Mouse (Mus musculus) regulatory T cell (primary cell): Measurements from ENCODE around the gene Naga.

Experiments used
- in situ Hi-C: fragments of 300-600 bp; cut with MboI, MseI; formaldehyde crosslinking; loops from one replicate; pipeline ENCODE4 v1.15.1; 2025; ENCODE audit warnings: high pct_unique_total_duplicates

The Naga gene

GRCm38 (mm10) chr15:82338593-82339112 is at the start of gene Naga, which contains the start of the genes Pheta2 and Smdt1:
TSS of gene Naga (minus strand) at chr15:82338925.
TSS of gene Pheta2 (plus strand) at chr15:82338942.
TSS of gene Smdt1 (plus strand) at chr15:82338959.
- in situ Hi-C loops = no loop called here

GRCm38 (mm10) chr15:82385729-82386128 is 47.0 kb upstream of the Naga start:
- in situ Hi-C loops = no loop called here

GRCm38 (mm10) chr15:82382441-82382840 is 43.7 kb upstream of the Naga start:
- in situ Hi-C loops = no loop called here

DNA sequence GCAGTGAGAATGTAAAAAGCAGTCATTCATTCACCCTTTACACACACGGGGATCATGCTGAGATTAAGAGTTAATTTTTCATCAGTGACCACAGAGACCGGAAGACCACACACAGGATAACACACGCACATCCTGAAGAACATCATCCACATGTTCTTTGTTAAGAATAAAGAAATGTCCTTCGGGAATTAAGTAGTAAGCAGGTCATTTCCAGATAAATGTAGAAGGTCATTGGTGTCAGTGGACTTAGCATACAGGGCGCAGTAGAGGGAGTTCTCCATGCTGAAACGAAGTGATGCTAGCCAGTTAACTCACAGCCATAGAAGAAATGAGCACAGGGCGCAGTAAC is 42.0 kb upstream of the Naga start:
- in situ Hi-C loops = no loop called here

DNA sequence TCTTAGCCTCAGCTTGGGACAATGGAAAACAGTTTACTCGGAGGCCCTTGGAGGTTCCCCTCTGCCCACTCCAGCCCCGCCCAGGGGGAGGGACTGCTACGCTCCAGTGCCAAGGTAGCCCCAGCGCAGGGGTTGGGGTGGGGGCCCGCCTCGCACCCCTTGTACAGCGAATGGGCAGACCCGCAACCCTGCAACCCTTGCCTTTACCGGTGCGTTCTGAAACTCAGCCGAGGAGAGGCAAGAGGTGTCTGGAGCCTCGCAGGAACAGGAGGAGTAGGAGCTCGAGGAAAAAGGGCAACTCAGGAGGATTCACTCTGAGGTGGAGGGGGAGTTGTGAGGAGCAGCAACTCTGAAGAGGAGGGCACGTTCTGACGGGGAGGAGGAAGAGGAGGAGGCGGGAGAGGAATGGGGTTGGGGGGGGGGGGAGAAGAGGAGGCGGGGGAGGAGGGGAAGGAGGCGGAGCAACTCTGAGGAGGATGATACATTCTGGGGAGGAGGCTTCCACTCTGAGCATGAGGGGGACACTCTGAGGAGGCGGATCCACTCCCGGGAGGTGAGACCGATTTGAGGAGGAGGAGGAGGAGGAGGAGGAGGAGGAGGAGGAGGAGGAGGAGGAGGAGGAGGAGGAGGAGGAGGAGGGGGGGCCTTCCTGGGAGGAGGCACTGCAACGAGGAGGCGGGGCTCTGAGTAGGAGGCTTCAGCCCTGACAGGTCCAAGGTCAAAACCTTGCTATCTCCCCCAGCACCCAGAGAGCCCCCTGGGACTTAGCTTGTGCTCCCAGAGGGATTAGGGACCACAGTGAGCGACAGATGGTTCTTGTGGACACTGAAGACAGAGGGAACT is 41.4 kb upstream of the Naga start, which contains the start of gene Cyp2d22:
Gene Cyp2d22, minus strand, starts transcription at position 390 of the 843 bp plus-strand sequence.
- in situ Hi-C loops = no loop called here

DNA sequence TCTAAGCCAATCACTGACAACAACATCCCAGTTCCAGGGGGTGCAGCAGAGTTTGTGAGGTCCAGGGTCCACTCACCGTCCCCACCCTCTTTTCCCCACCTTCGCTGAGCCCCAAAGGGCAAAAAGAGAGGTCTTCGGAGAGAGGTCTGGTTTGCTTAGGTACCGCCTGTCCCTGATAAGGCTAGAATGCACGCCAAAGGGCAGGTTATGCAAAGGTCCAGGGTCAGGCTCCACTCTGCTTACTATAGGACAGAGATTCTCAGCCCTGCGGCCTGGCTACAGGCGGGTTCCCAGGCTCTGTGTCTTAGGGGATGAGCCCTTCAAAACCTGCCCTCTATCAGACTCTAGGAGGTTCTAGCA is 40.8 kb upstream of the Naga start:
- in situ Hi-C loops = no loop called here

- in situ Hi-C loops = no loop called here
Observed at GRCm38 (mm10) chr15:82378261-82379180, 39.8 kb upstream of the Naga start.

GRCm38 (mm10) chr15:82377701-82378100 is 39.0 kb upstream of the Naga start:
- in situ Hi-C loops = no loop called here

DNA sequence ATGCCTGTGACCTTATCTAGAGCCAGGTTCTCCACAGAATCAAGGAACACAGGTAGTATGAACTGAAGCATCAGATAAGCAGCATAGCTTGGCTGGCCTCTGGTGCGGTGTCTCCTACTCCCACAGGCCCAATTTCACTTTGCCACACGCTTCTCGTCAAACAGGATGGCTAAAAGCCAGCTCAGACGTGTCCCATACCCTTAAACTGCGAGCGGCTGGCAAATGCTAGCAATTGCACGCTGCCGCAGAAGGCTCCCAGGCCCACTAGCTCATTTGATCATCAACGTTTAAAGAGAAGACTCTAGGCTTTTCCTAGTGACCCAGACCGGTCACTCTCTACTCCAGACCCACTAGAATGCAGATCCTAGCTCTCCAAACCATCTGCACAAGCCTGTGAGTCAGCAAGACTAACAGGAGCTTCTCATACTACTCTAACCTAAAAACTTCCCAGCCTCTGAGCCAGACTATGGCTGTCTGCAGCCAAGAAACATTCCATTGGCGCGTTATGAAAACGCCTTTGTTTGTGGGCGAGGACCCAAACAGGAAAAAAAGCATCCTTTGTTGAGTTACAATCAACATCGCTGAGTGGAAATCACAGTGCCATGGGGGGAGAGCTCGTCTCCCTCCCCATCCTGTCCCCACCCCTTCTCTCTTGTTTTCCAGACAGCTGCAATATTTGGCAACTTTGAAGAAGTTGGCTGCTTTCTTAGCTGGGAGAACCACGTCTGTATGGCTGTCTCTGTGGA is 37.8 kb upstream of the Naga start:
- in situ Hi-C loops = no loop called here

GRCm38 (mm10) chr15:82375855-82376254 is 37.1 kb upstream of the Naga start:
- in situ Hi-C loops = no loop called here

GRCm38 (mm10) chr15:82374437-82374836 is 35.7 kb upstream of the Naga start:
- in situ Hi-C loops = loop anchor here (25.0 kb wide), 1 partner anchor 1138 kb away; the partner anchor contains the start of gene Ttll1

GRCm38 (mm10) chr15:82372991-82373390 is 34.3 kb upstream of the Naga start:
- in situ Hi-C loops = loop anchor here (25.0 kb wide), 1 partner anchor 1139 kb away; the partner anchor contains the start of gene Ttll1

- in situ Hi-C loops = loop anchor here (25.0 kb wide), 1 partner anchor 1140 kb away; the partner anchor contains the start of gene Ttll1
Observed at GRCm38 (mm10) chr15:82372446-82372845, 33.7 kb upstream of the Naga start.

- in situ Hi-C loops = loop anchor here (25.0 kb wide), 1 partner anchor 1143 kb away; the partner anchor contains the start of gene Ttll1
Observed at GRCm38 (mm10) chr15:82368851-82369250, 30.1 kb upstream of the Naga start.

- in situ Hi-C loops = loop anchor here (25.0 kb wide), 1 partner anchor 1144 kb away; the partner anchor contains the start of gene Ttll1
Observed at GRCm38 (mm10) chr15:82368146-82368545, 29.4 kb upstream of the Naga start.

DNA sequence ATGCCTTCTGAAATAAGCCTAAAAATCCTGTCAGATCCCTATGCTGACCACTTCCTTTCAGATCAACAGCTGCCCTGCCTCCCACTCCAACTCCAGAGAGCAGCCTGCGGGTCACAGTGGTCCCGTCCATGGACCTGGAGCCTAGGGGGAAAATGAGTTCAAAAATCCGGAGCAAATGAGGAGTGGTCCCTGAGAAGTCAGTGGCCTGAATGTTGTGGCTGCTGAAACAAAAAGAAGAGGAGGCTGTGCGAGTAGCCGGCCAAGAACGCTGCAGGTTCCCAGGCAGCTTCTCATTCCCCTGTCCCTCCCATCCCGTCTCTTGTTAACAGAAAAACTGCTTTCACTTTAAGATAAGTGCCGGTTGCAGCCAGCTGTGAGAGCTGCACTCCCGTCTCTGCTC is 25.8 kb upstream of the Naga start:
- in situ Hi-C loops = loop anchor here (25.0 kb wide), 1 partner anchor 1148 kb away; the partner anchor contains the start of gene Ttll1

DNA sequence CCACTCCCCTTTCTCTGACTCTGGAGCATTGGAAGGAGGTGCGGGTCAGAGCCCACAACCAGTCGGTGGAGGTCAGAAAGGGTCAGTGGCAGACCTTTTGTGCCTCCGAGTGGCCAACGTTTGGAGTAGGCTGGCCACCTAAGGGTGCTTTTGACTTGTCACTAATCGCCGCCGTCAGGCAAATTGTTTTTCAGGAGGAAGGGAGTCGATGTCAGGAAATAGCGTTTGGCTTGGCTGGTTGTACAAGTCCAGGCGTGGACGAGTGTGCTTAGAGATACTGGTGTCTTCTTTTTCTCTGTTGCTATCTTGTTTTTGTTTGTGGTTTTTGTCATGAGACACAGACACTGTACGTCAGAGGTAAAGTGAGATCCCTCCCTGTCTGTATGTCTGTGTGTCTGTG is 25.1 kb upstream of the Naga start:
- in situ Hi-C loops = loop anchor here (25.0 kb wide), 1 partner anchor 1148 kb away; the partner anchor contains the start of gene Ttll1

DNA sequence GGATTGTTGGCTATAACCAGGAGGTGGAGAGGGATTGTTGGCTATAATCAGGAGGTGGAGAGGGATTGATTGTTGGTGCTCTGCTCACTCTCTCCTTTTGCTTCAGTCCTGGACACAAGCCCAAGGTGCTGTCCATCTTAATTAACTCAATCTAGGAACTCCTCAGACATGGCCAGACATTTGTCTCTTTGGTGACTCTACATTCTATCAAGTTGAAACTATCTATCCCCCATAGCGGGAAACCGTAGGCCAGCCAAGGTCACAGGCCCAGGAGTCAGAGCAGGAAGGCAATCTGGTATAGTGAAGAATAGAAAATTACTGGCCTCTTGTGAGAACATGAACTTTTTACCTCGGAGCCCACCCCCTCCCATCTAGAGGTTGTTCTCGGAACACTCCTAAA is 23.5 kb upstream of the Naga start:
- in situ Hi-C loops = loop anchor here (25.0 kb wide), 1 partner anchor 1150 kb away; the partner anchor contains the start of gene Ttll1

DNA sequence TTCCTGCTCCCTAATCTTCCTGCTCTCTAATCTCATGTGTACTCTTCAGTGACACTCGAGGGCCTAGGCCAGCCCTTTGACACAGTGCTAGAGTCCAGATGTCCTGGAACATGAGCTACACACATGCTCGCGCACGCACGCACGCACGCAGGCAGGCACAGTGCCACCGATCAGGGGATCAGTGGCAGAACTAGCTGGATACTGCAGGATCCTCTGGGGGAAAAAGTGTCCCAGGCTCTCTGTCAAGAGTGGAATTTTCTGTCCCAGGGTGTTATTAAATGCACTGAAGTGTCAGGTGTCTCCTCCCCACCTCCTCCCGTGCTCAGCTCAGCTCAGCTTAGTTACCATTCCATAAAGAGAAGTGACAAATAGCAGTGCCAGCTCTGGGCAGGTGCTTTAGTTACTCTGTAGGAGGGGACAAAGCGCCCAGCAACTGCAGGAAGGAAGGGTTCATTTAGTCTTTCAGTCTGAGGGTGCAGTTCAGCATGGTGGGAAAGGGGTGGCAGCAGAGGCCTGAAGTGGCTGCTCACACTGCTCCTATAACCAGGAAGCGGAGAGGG is 22.8 kb upstream of the Naga start:
- in situ Hi-C loops = loop anchor here (25.0 kb wide), 1 partner anchor 1151 kb away; the partner anchor contains the start of gene Ttll1
